Mouse (Mus musculus) erythroblast, embryonic 14.5 days (primary cell): ENCODE results near the gene Ndufv1. TPM values are rescaled to one million over a fixed set of nuclear protein-coding genes. Genes with fewer than 3 reads are reported as not detected.
"Not testable (repeated sequence)": the region's sequence is repeated elsewhere in the genome, so short reads cannot be mapped to it uniquely, and the experiment has no call there.

ENCODE experiments used
- H3K27me3 ChIP-seq: 2 replicates; pipeline ENCODE4 v1.6.1; 2012; ENCODE audit warnings: inconsistent platforms; ENCODE audit not compliant: control insufficient read depth
- H3K36me3 ChIP-seq: 2 replicates; pipeline ENCODE4 v1.6.1; 2012; ENCODE audit warnings: mild to moderate bottlenecking, inconsistent platforms; ENCODE audit not compliant: control insufficient read depth
- H3K4me1 ChIP-seq: 2 replicates; pipeline ENCODE4 v1.6.1; 2012; ENCODE audit warnings: inconsistent platforms; ENCODE audit not compliant: control insufficient read depth
- H3K4me3 ChIP-seq: replicated peaks from 2 replicates; pipeline ENCODE3; 2012; ENCODE audit warnings: moderate library complexity, mild to moderate bottlenecking, inconsistent platforms
- H3K9me3 ChIP-seq: 2 replicates; pipeline ENCODE4 v1.6.1; 2012; ENCODE audit warnings: low read length, inconsistent platforms, mixed read lengths; ENCODE audit not compliant: control insufficient read depth
- GATA1 ChIP-seq: IDR thresholded peaks from 2 replicates; pipeline ENCODE4 v1.6.1; 2012; ENCODE audit warnings: low read length, inconsistent platforms, mixed read lengths
- TAL1 ChIP-seq: IDR thresholded peaks from 3 replicates; pipeline ENCODE4 v1.6.1; 2012; ENCODE audit warnings: low read length, inconsistent platforms, mixed read lengths
- polyA plus RNA-seq: library from polyadenylated mRNA; stranded (reverse); fragments of >175 nt; gene quantifications from 2 replicates; pipeline ENCODE4 v1.2.3, GENCODE M21; 2012

Ndufv1 gene
- polyA plus RNA-seq, 1 experiment, result 47.7 TPM

DNA sequence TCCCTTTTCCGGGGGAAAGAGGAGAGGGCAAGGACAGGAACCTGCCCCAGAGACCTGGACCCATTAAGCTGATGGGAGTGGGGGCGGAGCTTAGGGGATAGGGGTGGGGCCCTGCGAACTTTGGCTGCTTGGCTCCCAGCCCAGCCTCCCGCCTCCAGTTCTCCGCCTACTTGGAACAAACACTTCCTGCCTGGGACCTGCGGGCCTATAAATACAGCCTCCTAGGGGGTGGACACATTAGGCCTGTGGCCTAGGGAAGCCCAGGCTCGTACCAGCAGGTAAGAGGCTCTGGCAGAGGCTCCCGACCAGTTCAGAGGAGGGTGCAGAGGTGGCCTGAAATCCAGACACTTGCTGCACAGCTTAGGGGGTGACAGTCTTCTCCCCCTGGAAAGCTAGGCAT, 26.3 kb downstream of the Ndufv1 start, which contains the start of gene Acy3:
Gene Acy3, plus strand, starts transcription at position 237 of the 400 bp plus-strand sequence.
- Histone ChIP-seq H3K36me3 (peaks cover 3% of the 10 kb centered on the region; the same call in 1 of the 2 replicates), H3K4me3 (no peak within 1 kb of the TSS), H3K27me3 (no peaks in the 10 kb centered on the region), H3K4me1 (peaks cover 23% of the 10 kb centered on the region), H3K9me3 (peaks cover 6% of the 10 kb centered on the region)
- no peak for TF ChIP-seq TAL1
- no peak for TF ChIP-seq GATA1

DNA sequence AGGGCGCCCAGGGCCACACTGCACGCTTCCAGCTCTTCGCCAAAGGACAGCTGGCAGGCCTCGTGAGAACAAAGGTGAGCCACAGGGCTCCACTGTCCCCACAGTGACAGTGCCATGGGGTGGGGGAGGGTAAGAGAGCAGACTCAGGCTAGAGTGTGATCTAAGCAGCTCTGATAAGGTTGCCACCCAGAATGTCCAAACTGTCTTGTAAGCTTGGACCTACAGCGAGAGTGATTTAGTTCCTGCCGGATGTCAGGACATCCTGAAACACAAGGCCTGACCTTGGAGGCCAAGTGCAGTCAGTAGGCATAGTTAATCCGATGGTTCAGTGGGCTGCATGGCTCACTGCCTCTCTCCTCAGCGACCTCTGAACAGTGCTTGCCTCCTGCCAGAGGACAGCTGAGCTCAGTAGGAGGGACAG, 27.3 kb downstream of the Ndufv1 start:
- peaks cover 23% of the 10 kb centered on the region for H3K4me1 ChIP-seq
- no peak overlapping the region for H3K4me3 ChIP-seq
- H3K36me3 ChIP-seq, result peaks cover 3% of the 10 kb centered on the region; the same call in 1 of the 2 replicates
- no peak for TF ChIP-seq GATA1
- no peak for TF ChIP-seq TAL1
- no peaks in the 10 kb centered on the region for H3K27me3 ChIP-seq
- peaks cover 6% of the 10 kb centered on the region for H3K9me3 ChIP-seq

DNA sequence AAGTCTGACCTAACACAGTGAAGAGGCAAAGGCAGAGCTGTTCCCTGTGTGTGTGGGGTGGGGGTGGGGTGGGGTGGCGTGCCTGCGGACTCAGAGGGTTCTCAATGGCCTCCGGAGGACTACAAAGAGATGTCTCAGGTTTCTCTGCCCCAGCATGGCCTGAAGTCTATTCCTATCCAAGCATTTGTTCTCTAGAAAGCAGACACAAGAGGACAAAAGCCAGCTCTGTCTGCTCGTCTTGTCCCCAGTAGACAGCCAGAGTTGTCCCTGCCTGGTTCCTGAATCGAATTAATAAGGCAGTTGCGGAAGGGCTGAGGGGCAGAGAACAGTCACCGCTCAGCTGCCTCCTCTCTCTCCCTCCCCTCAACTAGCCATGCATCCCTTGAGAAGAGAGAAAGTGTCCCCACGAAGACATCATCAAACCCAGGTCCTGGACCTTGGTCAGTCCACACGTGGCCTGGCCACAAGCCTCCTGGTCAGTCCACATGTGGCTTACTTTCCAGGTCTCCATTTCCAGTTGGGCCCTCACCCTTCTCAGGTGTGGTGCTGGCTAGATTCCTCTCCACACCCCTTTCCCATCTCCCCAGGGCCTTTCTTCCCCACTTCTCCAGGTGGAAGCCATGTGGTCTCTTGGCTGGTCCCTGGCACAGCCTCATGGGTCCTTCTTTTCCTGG, 28.9 kb downstream of the Ndufv1 start:
- no peak for TF ChIP-seq TAL1
- no peak for TF ChIP-seq GATA1
- peaks cover 2% of the 10 kb centered on the region; the same call in 1 of the 2 replicates for H3K36me3 ChIP-seq
- H3K4me1 ChIP-seq, result peaks cover 26% of the 10 kb centered on the region
- H3K9me3 ChIP-seq, result peaks cover 3% of the 10 kb centered on the region
- no peak overlapping the region for H3K4me3 ChIP-seq
- H3K27me3 ChIP-seq, result no peaks in the 10 kb centered on the region

DNA sequence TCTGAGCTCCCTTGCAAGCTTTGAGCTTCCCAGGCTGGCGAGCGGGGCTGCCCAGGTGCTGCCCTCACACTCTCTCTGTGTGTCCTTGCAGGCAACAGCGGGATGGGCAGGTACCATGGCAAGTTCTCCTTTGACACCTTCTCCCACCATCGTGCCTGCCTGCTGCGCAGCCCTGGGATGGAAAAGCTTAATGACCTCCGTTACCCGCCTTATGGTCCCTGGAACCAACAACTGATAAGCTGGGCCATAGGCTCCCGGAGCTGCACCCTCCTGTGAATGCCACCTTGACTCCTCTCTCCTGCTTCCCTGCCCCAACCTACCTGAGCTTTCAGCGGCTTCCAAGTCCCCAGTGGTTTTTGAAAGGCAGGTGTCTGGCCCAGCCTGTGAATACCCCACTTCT, 31.7 kb downstream of the Ndufv1 start:
- H3K9me3 ChIP-seq, result no peaks in the 10 kb centered on the region

DNA sequence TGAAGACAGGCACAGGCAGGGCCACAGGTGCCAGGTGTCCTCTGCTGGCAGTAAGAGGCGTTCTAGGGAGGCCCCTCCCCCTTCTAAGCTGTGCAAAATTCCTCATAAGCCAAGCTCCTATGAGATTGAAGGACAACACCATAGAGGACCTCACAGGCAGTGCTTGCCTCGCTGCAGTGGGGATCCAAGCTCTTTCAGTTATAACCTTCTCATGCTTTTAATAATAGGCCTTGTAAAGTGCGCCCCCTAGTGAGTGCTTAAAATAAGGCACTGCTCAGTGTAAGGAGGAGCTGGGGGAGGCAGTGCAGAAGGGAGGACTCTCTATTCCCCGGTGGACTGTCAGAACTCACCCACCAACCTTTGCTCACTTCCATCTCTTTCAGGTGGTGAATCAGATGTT, 32.3 kb downstream of the Ndufv1 start:
- Histone ChIP-seq H3K4me1 (peaks cover 7% of the 10 kb centered on the region), H3K4me3 (no peak overlapping the region), H3K27me3 (no peaks in the 10 kb centered on the region), H3K36me3 (no peaks in the 10 kb centered on the region), H3K9me3 (no peaks in the 10 kb centered on the region)
- TF ChIP-seq GATA1 (no peak), TAL1 (no peak)

More for the DNA sequence above, 31.7 kb downstream of the Ndufv1 start:
- Histone ChIP-seq H3K4me3 (no peak overlapping the region), H3K27me3 (no peaks in the 10 kb centered on the region), H3K36me3 (no peaks in the 10 kb centered on the region), H3K4me1 (peaks cover 10% of the 10 kb centered on the region)
- TF ChIP-seq GATA1 (no peak), TAL1 (no peak)

DNA sequence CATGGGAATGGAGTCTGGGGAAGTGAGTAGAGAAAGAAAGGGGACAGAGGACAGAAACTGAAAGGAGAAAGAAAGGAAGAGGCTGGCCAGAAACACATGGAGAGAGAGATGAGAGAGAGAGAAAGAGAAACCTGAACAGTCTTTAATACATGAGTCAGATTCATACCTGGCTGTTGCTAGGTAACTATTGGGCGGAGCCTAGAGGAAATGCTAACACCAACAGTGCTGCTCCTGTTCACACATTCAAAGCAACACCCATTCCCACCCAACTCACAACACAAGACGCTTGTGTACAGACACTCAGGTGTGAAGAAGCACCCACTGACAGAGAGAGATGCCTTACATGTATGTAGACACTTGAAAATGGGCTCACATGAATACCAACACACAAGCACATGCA, 36.7 kb downstream of the Ndufv1 start:
- Histone ChIP-seq H3K4me3 (no peak overlapping the region), H3K27me3 (no peaks in the 10 kb centered on the region), H3K4me1 (peaks cover 26% of the 10 kb centered on the region), H3K36me3 (no peaks in the 10 kb centered on the region), H3K9me3 (no peaks in the 10 kb centered on the region)
- TF ChIP-seq TAL1, result no peak
- no peak for TF ChIP-seq GATA1

DNA sequence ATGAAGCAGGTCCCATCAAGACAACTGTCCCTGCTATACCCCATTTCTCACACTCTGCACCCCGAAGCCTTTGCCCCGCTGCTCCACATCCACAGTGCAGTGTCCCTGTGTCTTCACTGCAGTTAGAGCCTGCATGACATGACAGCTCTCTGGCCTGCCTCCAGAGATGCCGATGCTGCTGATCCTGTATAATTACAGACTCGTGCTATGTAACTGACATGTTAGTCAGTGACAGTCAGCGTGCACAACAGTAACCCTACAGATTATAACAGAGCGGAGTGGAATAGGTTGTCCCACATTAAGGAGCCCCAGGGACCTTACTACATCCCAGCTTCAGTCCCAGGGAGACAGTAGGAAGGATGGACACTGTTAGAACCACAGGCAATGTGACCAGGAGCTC, 38.0 kb downstream of the Ndufv1 start:
- H3K9me3 ChIP-seq, H3K4me3 ChIP-seq, H3K36me3 ChIP-seq, H3K27me3 ChIP-seq: not testable (repeated sequence)
- H3K4me1 ChIP-seq, result peaks cover 23% of the 10 kb centered on the region

DNA sequence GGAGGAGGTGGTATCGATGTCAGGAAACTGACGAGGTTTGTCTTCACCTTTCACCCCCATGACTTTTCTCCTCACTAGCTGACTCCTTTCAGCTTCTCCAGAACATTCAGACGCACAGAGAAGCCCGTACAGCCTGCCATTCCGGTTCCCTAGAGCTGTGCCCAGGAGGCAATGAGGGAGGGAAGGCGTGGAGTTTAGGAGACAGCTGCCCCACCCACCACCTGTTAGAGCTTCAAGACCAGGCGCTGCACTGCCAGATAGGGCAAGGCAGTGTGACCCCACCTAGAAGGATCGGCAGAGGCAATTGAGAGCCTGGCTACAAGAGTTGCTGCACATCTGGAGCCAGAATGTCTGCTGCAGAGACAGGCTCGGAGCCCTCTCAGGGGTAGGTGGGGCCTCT, 40.4 kb downstream of the Ndufv1 start, which contains the start of gene Aldh3b2:
Gene Aldh3b2, plus strand, starts transcription at position 100 of the 400 bp plus-strand sequence.
- Histone ChIP-seq H3K9me3 (no peaks in the 10 kb centered on the region), H3K36me3 (no peaks in the 10 kb centered on the region), H3K4me1 (peaks cover 27% of the 10 kb centered on the region), H3K4me3 (peak within 1 kb of the TSS; percentile 16), H3K27me3 (peaks cover 4% of the 10 kb centered on the region)
- TF ChIP-seq GATA1 (no peak), TAL1 (no peak)

DNA sequence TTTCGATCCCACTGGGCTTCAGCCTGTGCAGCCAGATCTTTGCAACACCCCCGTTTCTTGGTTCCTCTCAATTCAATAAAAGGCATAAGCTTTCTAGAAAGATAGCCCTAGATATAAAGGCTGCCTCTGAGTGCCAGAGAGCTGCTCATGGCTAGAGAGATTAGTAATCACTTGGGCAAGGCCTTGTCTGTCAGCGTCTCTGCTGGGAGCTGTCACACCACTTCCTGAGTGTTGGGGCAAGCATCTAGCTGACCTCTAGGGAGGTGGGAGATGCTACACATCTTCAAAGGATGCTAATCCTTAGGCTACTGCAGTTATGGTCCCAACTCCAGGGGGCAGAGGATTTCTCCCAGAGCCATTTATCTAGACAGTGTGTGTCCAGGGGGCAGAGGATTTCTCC, 45.3 kb downstream of the Ndufv1 start:
- Histone ChIP-seq H3K4me3 (no peak overlapping the region), H3K4me1 (peaks cover 15% of the 10 kb centered on the region), H3K27me3 (peaks cover 4% of the 10 kb centered on the region), H3K9me3 (no peaks in the 10 kb centered on the region), H3K36me3 (no peaks in the 10 kb centered on the region)
- TF ChIP-seq TAL1, result no peak
- no peak for TF ChIP-seq GATA1
